Mouse (Mus musculus): ENCODE data around the gene Podn. TPM values are rescaled to one million over a fixed set of nuclear protein-coding genes. Genes with fewer than 3 reads are reported as not detected.

The Podn gene
- polyA plus RNA-seq, 2 experiments: 3.5 to 23.0 TPM

DNA sequence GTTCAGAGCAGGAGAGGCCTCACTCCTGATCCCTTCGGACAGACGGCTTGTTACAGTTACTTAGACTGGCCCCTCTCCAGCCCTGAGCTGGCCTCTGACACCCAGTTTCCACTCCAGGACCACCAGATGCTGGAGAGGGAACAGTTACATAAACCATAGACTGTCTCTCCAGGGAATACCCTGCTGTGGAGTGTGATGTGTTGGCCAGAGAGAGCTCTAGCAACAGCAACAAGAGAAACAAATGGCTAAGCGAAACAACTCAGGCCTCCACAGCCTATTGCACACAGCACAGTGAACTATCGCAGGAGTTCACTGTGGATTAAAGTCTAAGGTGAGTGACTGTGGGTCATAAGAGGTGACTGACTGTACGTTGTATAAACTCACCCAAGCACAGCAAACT, 71.6 kb downstream of the Podn start:
- H3K4me2 ChIP-seq (replicated peaks; ENCODE audit: low read depth, low read length, severe bottlenecking): no peak overlapping the region
- no peaks in the 10 kb centered on the region; the same call in 1 of the 2 replicates for H3K4me1 ChIP-seq (ENCODE audit: control insufficient read depth, insufficient read depth, low read length)
- TF ChIP-seq POLR2A (IDR thresholded peaks at IDR 0.05; ENCODE audit: borderline replicate concordance, extremely low read depth, insufficient read depth, insufficient read length): no peak
- no peak overlapping the region for H3K4me3 ChIP-seq (replicated peaks; ENCODE audit: low read length)
- no peaks in the 10 kb centered on the region for H3K9me3 ChIP-seq (ENCODE audit: control insufficient read depth, low read length)
- no peak overlapping the region for H3K27ac ChIP-seq (replicated peaks; ENCODE audit: low read depth, low read length)
- no peak for DNase-seq (ENCODE audit: low spot score)
- WGBS: 70% methylated on average over 5 of the region's 5 CpGs
- H3K36me3 ChIP-seq (ENCODE audit: control insufficient read depth, insufficient read depth, low read length): no peaks in the 10 kb centered on the region
- ATAC-seq (ENCODE audit: low FRiP score, low read depth): no peak
- H3K27me3 ChIP-seq (ENCODE audit: control insufficient read depth, insufficient read depth, low read length): no peaks in the 10 kb centered on the region
- no peak overlapping the region for H3K9ac ChIP-seq (ENCODE audit: low read depth, low read length, severe bottlenecking)

DNA sequence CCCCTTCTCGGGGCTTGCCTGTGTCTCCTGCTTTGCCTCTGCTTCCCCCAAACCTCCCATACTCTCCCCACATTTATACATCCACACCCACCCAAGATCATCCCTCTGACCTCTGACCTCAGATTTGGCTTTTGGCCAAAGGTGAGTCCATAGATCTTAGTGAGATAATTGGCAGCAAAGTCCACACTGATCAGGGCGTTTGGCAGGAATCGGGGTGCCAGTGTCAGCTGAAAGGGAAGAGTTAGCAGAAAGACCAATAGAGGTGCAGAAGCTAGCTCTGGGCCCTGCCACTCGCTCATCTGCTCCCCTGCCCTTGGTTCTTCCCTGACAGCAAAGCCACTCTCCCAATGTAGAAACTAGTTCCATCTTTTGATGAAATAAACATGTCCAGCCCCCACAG, 73.1 kb downstream of the Podn start:
- no peak overlapping the region for H3K4me3 ChIP-seq (replicated peaks; ENCODE audit: low read length)
- TF ChIP-seq POLR2A (IDR thresholded peaks at IDR 0.05; ENCODE audit: borderline replicate concordance, extremely low read depth, insufficient read depth, insufficient read length): no peak
- no peaks in the 10 kb centered on the region for H3K36me3 ChIP-seq (ENCODE audit: control insufficient read depth, insufficient read depth, low read length)
- no peak overlapping the region for H3K9ac ChIP-seq (ENCODE audit: low read depth, low read length, severe bottlenecking)
- H3K27ac ChIP-seq (replicated peaks; ENCODE audit: low read depth, low read length): no peak overlapping the region
- no peaks in the 10 kb centered on the region for H3K9me3 ChIP-seq (ENCODE audit: control insufficient read depth, low read length)
- H3K4me2 ChIP-seq (replicated peaks; ENCODE audit: low read depth, low read length, severe bottlenecking): no peak overlapping the region
- ATAC-seq (ENCODE audit: low FRiP score, low read depth) (no peak), DNase-seq (ENCODE audit: low spot score) (no peak)
- 78% methylated on average over 4 of the region's 4 CpGs for WGBS
- H3K4me1 ChIP-seq (ENCODE audit: control insufficient read depth, insufficient read depth, low read length): peaks cover 5% of the 10 kb centered on the region
- H3K27me3 ChIP-seq (ENCODE audit: control insufficient read depth, insufficient read depth, low read length): no peaks in the 10 kb centered on the region

DNA sequence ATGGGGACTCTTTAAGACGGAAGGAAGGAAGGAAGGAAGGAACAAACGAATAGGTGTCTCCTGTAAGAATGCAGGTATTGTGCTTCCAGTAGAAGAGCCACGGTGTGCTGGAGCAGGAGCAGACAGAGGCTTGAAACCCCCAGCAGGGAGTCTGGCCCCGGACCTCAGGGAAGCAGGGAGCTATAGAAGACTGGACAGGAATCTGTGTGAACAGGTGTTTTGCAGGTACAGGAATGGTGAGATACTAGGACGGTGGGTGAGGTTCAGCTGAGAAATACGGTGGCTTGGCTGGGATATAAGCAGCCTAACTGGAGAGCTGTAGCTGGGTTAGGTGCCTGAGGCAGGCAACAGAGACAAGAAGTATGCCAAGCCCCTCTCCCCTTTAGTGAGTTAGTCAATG, 76.1 kb downstream of the Podn start:
- Histone ChIP-seq H3K9ac (ENCODE audit: low read depth, low read length, severe bottlenecking) (no peak overlapping the region), H3K27me3 (ENCODE audit: control insufficient read depth, insufficient read depth, low read length) (no peaks in the 10 kb centered on the region), H3K9me3 (ENCODE audit: control insufficient read depth, low read length) (no peaks in the 10 kb centered on the region), H3K36me3 (ENCODE audit: control insufficient read depth, insufficient read depth, low read length) (no peaks in the 10 kb centered on the region), H3K4me3 (replicated peaks; ENCODE audit: low read length) (no peak overlapping the region), H3K4me1 (ENCODE audit: control insufficient read depth, insufficient read depth, low read length) (peaks cover 5% of the 10 kb centered on the region; the same call in 1 of the 2 replicates), H3K4me2 (replicated peaks; ENCODE audit: low read depth, low read length, severe bottlenecking) (no peak overlapping the region), H3K27ac (replicated peaks; ENCODE audit: low read depth, low read length) (no peak overlapping the region)
- WGBS: 77% methylated on average over 6 of the region's 6 CpGs
- DNase-seq (ENCODE audit: low spot score): no peak
- TF ChIP-seq POLR2A (IDR thresholded peaks at IDR 0.05; ENCODE audit: borderline replicate concordance, extremely low read depth, insufficient read depth, insufficient read length): no peak
- ATAC-seq (ENCODE audit: low FRiP score, low read depth): no peak

DNA sequence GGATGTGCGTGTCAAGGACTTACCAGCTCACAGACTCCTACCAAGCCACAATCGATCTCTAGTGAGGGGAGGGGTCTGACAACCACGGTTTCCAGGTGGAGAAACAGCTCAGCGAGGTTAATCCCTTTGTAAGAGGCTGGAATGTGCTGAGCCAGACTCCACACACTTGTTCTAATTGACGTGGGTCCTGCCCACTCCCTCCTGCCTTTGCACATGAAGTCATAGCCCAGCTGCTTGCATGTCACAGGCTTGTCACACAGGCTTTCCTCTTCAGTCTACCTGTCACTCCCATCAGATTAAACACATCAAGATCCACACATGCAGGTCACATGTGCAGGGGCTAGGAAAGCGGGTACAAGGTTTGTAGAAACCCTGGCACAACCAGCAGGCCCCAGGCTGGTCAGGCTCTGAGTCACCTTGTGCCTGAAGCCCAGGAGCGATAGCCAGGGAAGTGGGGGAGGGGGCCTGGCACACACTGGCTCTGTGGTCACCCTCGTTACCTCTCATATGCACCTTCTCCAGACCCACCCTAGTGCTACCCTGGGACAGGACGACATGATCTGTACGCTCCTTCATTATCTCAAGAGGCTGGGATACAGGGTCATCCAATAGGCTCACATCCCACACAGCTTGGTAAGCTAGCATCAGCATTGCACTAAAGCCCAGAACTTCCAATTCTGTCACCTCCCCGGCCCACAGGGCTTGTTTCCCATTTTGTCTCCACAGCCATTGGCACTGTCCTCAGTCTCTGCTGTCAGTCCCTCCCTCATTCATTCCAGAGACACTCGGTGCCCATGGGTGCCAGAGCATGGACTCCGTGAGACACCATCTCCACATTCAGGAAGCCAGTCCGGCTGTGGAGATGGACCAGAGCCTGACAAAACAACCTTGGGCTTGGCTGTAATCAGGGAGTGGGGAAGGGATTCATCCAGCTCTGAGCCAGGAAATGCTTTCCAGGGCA, 77.0 kb downstream of the Podn start:
- WGBS: 52% methylated on average over 13 of the region's 14 CpGs
- Histone ChIP-seq H3K4me1 (ENCODE audit: control insufficient read depth, insufficient read depth, low read length) (peaks cover 5% of the 10 kb centered on the region; the same call in 1 of the 2 replicates), H3K9me3 (ENCODE audit: control insufficient read depth, low read length) (no peaks in the 10 kb centered on the region), H3K4me3 (replicated peaks; ENCODE audit: low read length) (no peak overlapping the region), H3K9ac (ENCODE audit: low read depth, low read length, severe bottlenecking) (no peak overlapping the region), H3K36me3 (ENCODE audit: control insufficient read depth, insufficient read depth, low read length) (no peaks in the 10 kb centered on the region), H3K4me2 (replicated peaks; ENCODE audit: low read depth, low read length, severe bottlenecking) (no peak overlapping the region), H3K27ac (replicated peaks; ENCODE audit: low read depth, low read length) (no peak overlapping the region), H3K27me3 (ENCODE audit: control insufficient read depth, insufficient read depth, low read length) (no peaks in the 10 kb centered on the region)
- DNase-seq (ENCODE audit: low spot score): no peak
- no peak for ATAC-seq (ENCODE audit: low FRiP score, low read depth)
- no peak for TF ChIP-seq POLR2A (IDR thresholded peaks at IDR 0.05; ENCODE audit: borderline replicate concordance, extremely low read depth, insufficient read depth, insufficient read length)

DNA sequence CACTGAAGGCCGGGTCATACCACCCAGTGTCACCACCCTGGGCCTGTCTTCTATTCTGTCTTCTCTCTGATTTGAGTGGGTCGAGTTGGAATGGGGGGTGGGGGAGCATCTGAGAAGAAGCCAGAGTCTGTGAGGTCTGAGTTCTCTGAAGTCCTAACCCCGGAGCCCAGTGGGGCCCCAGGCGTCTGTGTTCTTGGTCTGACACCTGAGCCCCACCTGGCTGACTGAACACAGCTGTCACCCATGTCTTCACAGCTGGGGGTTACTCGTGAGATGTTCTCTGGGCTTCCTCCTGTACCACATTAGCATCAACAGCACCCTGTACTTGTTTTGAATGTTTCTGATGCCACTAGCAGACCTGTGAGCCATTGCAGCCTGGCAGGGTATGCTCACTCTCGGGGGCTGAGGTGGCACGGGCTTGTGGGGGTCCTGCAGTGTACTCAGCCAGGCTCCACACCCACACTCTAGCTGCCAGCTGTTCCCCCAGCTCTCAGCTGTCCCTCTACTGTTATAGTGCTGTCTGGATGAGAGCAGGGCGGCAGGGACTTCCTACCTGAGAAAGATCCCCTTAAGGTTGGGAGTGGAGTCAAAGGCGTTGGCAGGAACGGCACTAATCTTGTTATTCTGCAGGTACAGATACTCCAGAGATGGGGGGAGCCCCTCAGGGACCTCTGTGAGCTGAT, 77.9 kb downstream of the Podn start:
- Histone ChIP-seq H3K27ac (replicated peaks; ENCODE audit: low read depth, low read length) (no peak overlapping the region), H3K4me3 (replicated peaks; ENCODE audit: low read length) (no peak overlapping the region), H3K9ac (ENCODE audit: low read depth, low read length, severe bottlenecking) (no peak overlapping the region), H3K36me3 (ENCODE audit: control insufficient read depth, insufficient read depth, low read length) (no peaks in the 10 kb centered on the region), H3K4me1 (ENCODE audit: control insufficient read depth, insufficient read depth, low read length) (peaks cover 5% of the 10 kb centered on the region; the same call in 1 of the 2 replicates), H3K4me2 (replicated peaks; ENCODE audit: low read depth, low read length, severe bottlenecking) (no peak overlapping the region), H3K9me3 (ENCODE audit: control insufficient read depth, low read length) (no peaks in the 10 kb centered on the region), H3K27me3 (ENCODE audit: control insufficient read depth, insufficient read depth, low read length) (no peaks in the 10 kb centered on the region)
- WGBS: 39% methylated on average over 10 of the region's 10 CpGs
- DNase-seq (ENCODE audit: low spot score): no peak
- no peak for TF ChIP-seq POLR2A (IDR thresholded peaks at IDR 0.05; ENCODE audit: borderline replicate concordance, extremely low read depth, insufficient read depth, insufficient read length)
- ATAC-seq (ENCODE audit: low FRiP score, low read depth): no peak
